28 mouse cellular contexts compared by ENCODE assay signal in genomic region chr7:91420215-91420614, GRCm38 (mm10).
"Had no signal": no experiment of that assay in that cellular context is flagged by ENCODE, and none has a peak within 500 bp of the region (broad histone marks: within the 10 kb centered on the region; RNA-seq: fewer than 3 reads in every experiment).

No protein-coding gene starts in this region.

- H3K27me3 ChIP-seq: heart, embryonic 12.5 days; heart, embryonic 13.5 days; heart, embryonic 15.5 days; hindbrain, embryonic 12.5 days; hindbrain, embryonic 13.5 days; hindbrain, embryonic 15.5 days; intestine, embryonic 15.5 days; kidney, embryonic 15.5 days had no signal

- H3K36me3 ChIP-seq: heart, embryonic 10.5 days; heart, embryonic 12.5 days; heart, embryonic 13.5 days; heart, embryonic 15.5 days; hindbrain, embryonic 12.5 days; hindbrain, embryonic 13.5 days; hindbrain, embryonic 15.5 days; intestine, embryonic 15.5 days; kidney, embryonic 15.5 days had no signal

- H3K9me3 ChIP-seq: heart, embryonic 10.5 days; heart, embryonic 12.5 days; heart, embryonic 13.5 days; heart, embryonic 15.5 days; hindbrain, embryonic 12.5 days; hindbrain, embryonic 13.5 days; hindbrain, embryonic 15.5 days; intestine, embryonic 15.5 days; kidney, embryonic 15.5 days had no signal

- DNase-seq: heart, adult 2 months; heart, postnatal 10 days; heart, postnatal 14 days; heart, postnatal 36 days; heart, postnatal 4 days; kidney, adult 11 months; kidney, adult 18-20 months; kidney, adult 2 months; kidney, adult 8-10 months; kidney, adult 9 months; kidney, postnatal 10 days; kidney, postnatal 14 days; kidney, postnatal 25 days; kidney, postnatal 36 days; kidney, postnatal 4 days; layer of hippocampus, postnatal 36 days had no signal

- H3K4me3 ChIP-seq: heart, adult 2 months; heart, embryonic 10.5 days; heart, embryonic 12.5 days; heart, embryonic 13.5 days; heart, embryonic 15.5 days; hindbrain, embryonic 12.5 days; hindbrain, embryonic 13.5 days; hindbrain, embryonic 15.5 days; intestine, embryonic 15.5 days; kidney, embryonic 15.5 days had no signal

- H3K27ac ChIP-seq: heart, adult 2 months; heart, embryonic 10.5 days; heart, embryonic 13.5 days; heart, embryonic 15.5 days; hindbrain, embryonic 12.5 days; hindbrain, embryonic 13.5 days; hindbrain, embryonic 14.5 days; hindbrain, embryonic 15.5 days; hindbrain, postnatal 0 days; intestine, embryonic 15.5 days; kidney, embryonic 15.5 days; kidney, postnatal 0 days had no signal

- H3K4me1 ChIP-seq: heart, embryonic 10.5 days; heart, embryonic 12.5 days; heart, embryonic 13.5 days; heart, embryonic 15.5 days; hindbrain, embryonic 12.5 days; hindbrain, embryonic 13.5 days; hindbrain, embryonic 15.5 days; intestine, embryonic 15.5 days; kidney, embryonic 15.5 days had no signal
